Mouse (Mus musculus): ENCODE data around the gene Artn. TPM values are rescaled to one million over a fixed set of nuclear protein-coding genes. Genes with fewer than 3 reads are reported as not detected.
A peak's percentile ranks its signal among the peaks of the same experiment; 100 is the strongest.

Gene Artn
- polyA plus RNA-seq (2015; fragmentation: Nextera tagmentation; extraction: Ambion mirVana), result 0.70 and 0.85 TPM in 2 replicates

- H3K4me1 ChIP-seq (ENCODE audit: control insufficient read depth, insufficient read depth, low read length), result peaks cover 22% of the 10 kb centered on the region
- H3K9me3 ChIP-seq (replicated peaks; ENCODE audit: control insufficient read depth, low read length), result no peaks in the 10 kb centered on the region
- no peak within 1 kb of the TSS for H3K27ac ChIP-seq (ENCODE audit: low read length)
- H3K4me2 ChIP-seq (ENCODE audit: low read depth, low read length), result peak within 1 kb of the TSS; percentile 85
- H3K27me3 ChIP-seq (ENCODE audit: control insufficient read depth, insufficient read depth, low read length), result peaks cover 46% of the 10 kb centered on the region
- peak within 1 kb of the TSS; percentile 52 for H3K4me3 ChIP-seq (ENCODE audit: low read length)
- under 1% methylated on average over 33 of the region's 33 CpGs for WGBS
- peak within 1 kb of the TSS; percentile 64 for H3K9ac ChIP-seq (ENCODE audit: low read length)
- no peaks in the 10 kb centered on the region for H3K36me3 ChIP-seq (ENCODE audit: control insufficient read depth, insufficient read depth)
- no peak for ATAC-seq (replicated peaks; ENCODE audit: extremely low read depth, insufficient read depth, low FRiP score)
These were observed at the start of gene Artn for GRCm38 (mm10) chr4:117929391-117929881. Artn (minus strand) TSS chr4:117929763.

GRCm38 (mm10) chr4:117979181-117979580, 49.6 kb upstream of the Artn start:
- WGBS, result 95% methylated on average over 4 of the region's 4 CpGs
- Histone ChIP-seq H3K4me1 (ENCODE audit: control insufficient read depth, insufficient read depth, low read length) (peaks cover 26% of the 10 kb centered on the region), H3K9ac (ENCODE audit: low read length) (no peak overlapping the region), H3K36me3 (ENCODE audit: control insufficient read depth, insufficient read depth) (no peaks in the 10 kb centered on the region), H3K27me3 (ENCODE audit: control insufficient read depth, insufficient read depth, low read length) (no peaks in the 10 kb centered on the region), H3K27ac (ENCODE audit: low read length) (no peak overlapping the region), H3K4me3 (ENCODE audit: low read length) (no peak overlapping the region), H3K4me2 (ENCODE audit: low read depth, low read length) (no peak overlapping the region), H3K9me3 (replicated peaks; ENCODE audit: control insufficient read depth, low read length) (no peaks in the 10 kb centered on the region)
- no peak for ATAC-seq (replicated peaks; ENCODE audit: extremely low read depth, insufficient read depth, low FRiP score)

GRCm38 (mm10) chr4:117978282-117978681, 48.7 kb upstream of the Artn start:
- H3K27me3 ChIP-seq (ENCODE audit: control insufficient read depth, insufficient read depth, low read length), result no peaks in the 10 kb centered on the region
- H3K9me3 ChIP-seq (replicated peaks; ENCODE audit: control insufficient read depth, low read length), result no peaks in the 10 kb centered on the region
- no peaks in the 10 kb centered on the region for H3K36me3 ChIP-seq (ENCODE audit: control insufficient read depth, insufficient read depth)
- H3K4me1 ChIP-seq (ENCODE audit: control insufficient read depth, insufficient read depth, low read length), result peaks cover 27% of the 10 kb centered on the region
- WGBS, result 82% methylated on average over 9 of the region's 9 CpGs
- no peak overlapping the region for H3K4me2 ChIP-seq (ENCODE audit: low read depth, low read length)
- no peak overlapping the region for H3K4me3 ChIP-seq (ENCODE audit: low read length)
- H3K9ac ChIP-seq (ENCODE audit: low read length), result no peak overlapping the region
- no peak overlapping the region for H3K27ac ChIP-seq (ENCODE audit: low read length)
- ATAC-seq (replicated peaks; ENCODE audit: extremely low read depth, insufficient read depth, low FRiP score), result no peak

GRCm38 (mm10) chr4:117977841-117978240, 48.3 kb upstream of the Artn start:
- Histone ChIP-seq H3K27ac (ENCODE audit: low read length) (no peak overlapping the region), H3K9me3 (replicated peaks; ENCODE audit: control insufficient read depth, low read length) (no peaks in the 10 kb centered on the region), H3K4me1 (ENCODE audit: control insufficient read depth, insufficient read depth, low read length) (peaks cover 22% of the 10 kb centered on the region), H3K27me3 (ENCODE audit: control insufficient read depth, insufficient read depth, low read length) (no peaks in the 10 kb centered on the region), H3K36me3 (ENCODE audit: control insufficient read depth, insufficient read depth) (no peaks in the 10 kb centered on the region), H3K4me2 (ENCODE audit: low read depth, low read length) (peak overlapping the region; percentile 17; the same call in 1 of the 2 replicates), H3K9ac (ENCODE audit: low read length) (no peak overlapping the region), H3K4me3 (ENCODE audit: low read length) (no peak overlapping the region)
- ATAC-seq (replicated peaks; ENCODE audit: extremely low read depth, insufficient read depth, low FRiP score), result no peak
- WGBS, result 83% methylated on average over 11 of the region's 11 CpGs

- Histone ChIP-seq H3K9ac (ENCODE audit: low read length) (peak overlapping the region; percentile 10; the same call in 1 of the 2 replicates), H3K4me3 (ENCODE audit: low read length) (no peak overlapping the region), H3K27ac (ENCODE audit: low read length) (peak overlapping the region; percentile 29), H3K36me3 (ENCODE audit: control insufficient read depth, insufficient read depth) (no peaks in the 10 kb centered on the region), H3K4me1 (ENCODE audit: control insufficient read depth, insufficient read depth, low read length) (peaks cover 19% of the 10 kb centered on the region), H3K9me3 (replicated peaks; ENCODE audit: control insufficient read depth, low read length) (no peaks in the 10 kb centered on the region), H3K27me3 (ENCODE audit: control insufficient read depth, insufficient read depth, low read length) (no peaks in the 10 kb centered on the region), H3K4me2 (ENCODE audit: low read depth, low read length) (peak overlapping the region; percentile 17; the same call in 1 of the 2 replicates)
- 45% methylated on average over 9 of the region's 9 CpGs for WGBS
- peak; percentile 71 for ATAC-seq (replicated peaks; ENCODE audit: extremely low read depth, insufficient read depth, low FRiP score)
These were observed 47.8 kb upstream of the Artn start for GRCm38 (mm10) chr4:117977371-117977770.

GRCm38 (mm10) chr4:117975820-117976219, 46.3 kb upstream of the Artn start:
- Histone ChIP-seq H3K27me3 (ENCODE audit: control insufficient read depth, insufficient read depth, low read length) (no peaks in the 10 kb centered on the region), H3K27ac (ENCODE audit: low read length) (no peak overlapping the region), H3K4me2 (ENCODE audit: low read depth, low read length) (no peak overlapping the region), H3K36me3 (ENCODE audit: control insufficient read depth, insufficient read depth) (no peaks in the 10 kb centered on the region), H3K9me3 (replicated peaks; ENCODE audit: control insufficient read depth, low read length) (no peaks in the 10 kb centered on the region), H3K4me1 (ENCODE audit: control insufficient read depth, insufficient read depth, low read length) (peaks cover 19% of the 10 kb centered on the region), H3K9ac (ENCODE audit: low read length) (no peak overlapping the region), H3K4me3 (ENCODE audit: low read length) (no peak overlapping the region)
- no peak for ATAC-seq (replicated peaks; ENCODE audit: extremely low read depth, insufficient read depth, low FRiP score)
- WGBS, result 81% methylated on average over 1 of the region's 1 CpGs

GRCm38 (mm10) chr4:117974719-117975118, 45.2 kb upstream of the Artn start:
- no peak overlapping the region for H3K4me3 ChIP-seq (ENCODE audit: low read length)
- no peaks in the 10 kb centered on the region for H3K36me3 ChIP-seq (ENCODE audit: control insufficient read depth, insufficient read depth)
- H3K27ac ChIP-seq (ENCODE audit: low read length), result no peak overlapping the region
- H3K27me3 ChIP-seq (ENCODE audit: control insufficient read depth, insufficient read depth, low read length), result no peaks in the 10 kb centered on the region
- peaks cover 19% of the 10 kb centered on the region for H3K4me1 ChIP-seq (ENCODE audit: control insufficient read depth, insufficient read depth, low read length)
- no peak overlapping the region for H3K4me2 ChIP-seq (ENCODE audit: low read depth, low read length)
- no peak overlapping the region for H3K9ac ChIP-seq (ENCODE audit: low read length)
- ATAC-seq (replicated peaks; ENCODE audit: extremely low read depth, insufficient read depth, low FRiP score), result no peak
- no peaks in the 10 kb centered on the region for H3K9me3 ChIP-seq (replicated peaks; ENCODE audit: control insufficient read depth, low read length)
- WGBS, result 68% methylated on average over 5 of the region's 5 CpGs

- Histone ChIP-seq H3K9me3 (replicated peaks; ENCODE audit: control insufficient read depth, low read length) (no peaks in the 10 kb centered on the region), H3K4me1 (ENCODE audit: control insufficient read depth, insufficient read depth, low read length) (peaks cover 19% of the 10 kb centered on the region), H3K27ac (ENCODE audit: low read length) (no peak overlapping the region), H3K36me3 (ENCODE audit: control insufficient read depth, insufficient read depth) (no peaks in the 10 kb centered on the region), H3K27me3 (ENCODE audit: control insufficient read depth, insufficient read depth, low read length) (no peaks in the 10 kb centered on the region), H3K4me3 (ENCODE audit: low read length) (no peak overlapping the region), H3K9ac (ENCODE audit: low read length) (no peak overlapping the region), H3K4me2 (ENCODE audit: low read depth, low read length) (no peak overlapping the region)
- WGBS, result 52% methylated on average over 10 of the region's 10 CpGs
- ATAC-seq (replicated peaks; ENCODE audit: extremely low read depth, insufficient read depth, low FRiP score), result no peak
These were observed 43.4 kb upstream of the Artn start for GRCm38 (mm10) chr4:117972999-117973398.

- Histone ChIP-seq H3K9me3 (replicated peaks; ENCODE audit: control insufficient read depth, low read length) (no peaks in the 10 kb centered on the region), H3K4me2 (ENCODE audit: low read depth, low read length) (no peak overlapping the region), H3K27me3 (ENCODE audit: control insufficient read depth, insufficient read depth, low read length) (no peaks in the 10 kb centered on the region), H3K4me3 (ENCODE audit: low read length) (no peak overlapping the region), H3K27ac (ENCODE audit: low read length) (no peak overlapping the region), H3K9ac (ENCODE audit: low read length) (no peak overlapping the region), H3K36me3 (ENCODE audit: control insufficient read depth, insufficient read depth) (0 out of 2 replicates have a peak, but pooled peaks cover 2% of the 10 kb centered on the region), H3K4me1 (ENCODE audit: control insufficient read depth, insufficient read depth, low read length) (no peaks in the 10 kb centered on the region)
- 55% methylated on average over 14 of the region's 14 CpGs for WGBS
- ATAC-seq (replicated peaks; ENCODE audit: extremely low read depth, insufficient read depth, low FRiP score), result no peak
These were observed 34.9 kb upstream of the Artn start for GRCm38 (mm10) chr4:117964346-117965025.

Measured in heart, embryonic 16.5 days (tissue).